Mouse (Mus musculus) small intestine, adult 2 months (tissue): ENCODE measurements around the gene Eva1c.

Source experiments
- CTCF ChIP-seq: fragments of 200-500 bp; IDR thresholded peaks from 2 replicates; pipeline ENCODE4 v1.5.1; 2012; ENCODE audit warnings: low read depth, mild to moderate bottlenecking, control low read depth, inconsistent platforms, low read length, moderate library complexity, mixed read lengths; ENCODE audit not compliant: insufficient replicate concordance, insufficient read length; ENCODE audit errors: extremely low read depth
- POLR2A ChIP-seq: fragments of 200-500 bp; IDR thresholded peaks from 2 replicates; pipeline ENCODE4 v1.6.1; 2012; ENCODE audit warnings: low read depth, mild to moderate bottlenecking, control low read depth, inconsistent platforms, low read length, moderate library complexity

DNA sequence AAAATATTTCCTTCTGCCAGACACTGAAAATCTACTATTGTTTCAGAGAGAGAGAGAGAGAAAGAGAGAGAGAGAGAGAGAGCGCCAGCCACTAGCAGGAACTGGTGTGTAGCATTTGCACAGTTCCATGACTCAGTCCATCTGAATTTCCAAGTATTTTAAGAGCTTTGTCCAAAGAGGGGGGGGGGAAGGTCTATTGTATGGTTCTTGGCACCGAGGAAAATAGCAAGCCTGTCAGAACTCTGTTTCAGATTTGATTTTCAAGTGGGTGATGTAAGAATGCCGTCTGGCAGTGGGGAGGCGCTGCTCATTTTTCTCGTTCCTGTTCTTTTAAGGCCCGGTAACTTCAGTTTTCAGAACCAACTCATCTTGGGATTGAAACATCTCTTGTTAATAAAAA, 18.5 kb downstream of the Eva1c start:
- no peak for TF ChIP-seq POLR2A
- no peak for TF ChIP-seq CTCF
